Mouse (Mus musculus) embryonic fibroblast, embryonic 13.5 days (primary cell): ENCODE measurements around the gene Cd86. TPM values are rescaled to one million over a fixed set of nuclear protein-coding genes. Genes with fewer than 3 reads are reported as not detected.

Experiments used
- H3K27ac ChIP-seq: 2 replicates; pipeline ENCODE4 v1.5.1; 2012; ENCODE audit warnings: low read length, control low read depth, inconsistent platforms; ENCODE audit not compliant: insufficient read depth
- H3K4me1 ChIP-seq: 2 replicates; pipeline ENCODE4 v1.6.1; 2011; ENCODE audit warnings: low read length; ENCODE audit not compliant: control insufficient read depth, insufficient read depth
- H3K4me3 ChIP-seq: 2 replicates; pipeline ENCODE4 v1.5.1; 2011; ENCODE audit warnings: mild to moderate bottlenecking, control low read depth, low read length; ENCODE audit not compliant: insufficient read depth
- CTCF ChIP-seq: IDR thresholded peaks from 2 replicates; pipeline ENCODE4 v1.5.1; 2011; ENCODE audit warnings: mild to moderate bottlenecking, control low read depth, low read length, moderate library complexity, borderline replicate concordance; ENCODE audit not compliant: insufficient read depth
- POLR2A ChIP-seq: IDR thresholded peaks from 2 replicates; pipeline ENCODE4 v1.6.1; 2011; ENCODE audit warnings: low read depth, mild to moderate bottlenecking, control low read depth, low read length, moderate library complexity
- polyA plus RNA-seq: library from polyadenylated mRNA; stranded (reverse); fragments of >200 nt; gene quantifications from 2 replicates; pipeline ENCODE4 v1.2.4, GENCODE M21; 2011; ENCODE audit warnings: low read depth; ENCODE audit not compliant: missing spikeins, insufficient read length

The Cd86 gene
- polyA plus RNA-seq, 1 experiment = 0.21 TPM

- Histone ChIP-seq H3K27ac (no peak overlapping the region), H3K4me1 (no peaks in the 10 kb centered on the region), H3K4me3 (no peak overlapping the region)
- no peak for TF ChIP-seq POLR2A
- no peak for TF ChIP-seq CTCF
Measured at GRCm38 (mm10) chr16:36663484-36663883, 2.4 kb downstream of the Cd86 start.

GRCm38 (mm10) chr16:36661330-36661729 lies 4.6 kb downstream of the Cd86 start:
- Histone ChIP-seq H3K4me1 (no peaks in the 10 kb centered on the region), H3K27ac (no peak overlapping the region), H3K4me3 (no peak overlapping the region)
- TF ChIP-seq CTCF = no peak
- TF ChIP-seq POLR2A = no peak

DNA sequence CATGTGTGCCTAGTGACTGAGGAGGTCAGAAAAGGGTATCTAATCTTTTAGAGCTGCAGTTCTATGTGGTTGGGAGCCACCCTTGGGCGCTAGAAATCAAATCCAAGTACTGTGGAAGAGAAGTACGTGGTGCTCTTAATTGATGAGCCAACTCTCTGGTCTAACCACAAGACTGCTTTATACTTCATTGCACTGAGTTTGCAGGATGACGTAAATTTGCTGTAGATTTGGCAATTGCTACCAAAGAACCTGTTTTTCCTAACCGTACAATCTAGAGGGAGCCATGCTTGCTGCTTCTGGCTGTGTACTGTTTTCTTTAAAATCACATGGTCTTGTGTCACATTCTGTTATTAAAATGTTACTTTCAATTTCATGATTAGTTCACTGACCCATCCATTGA lies 10.0 kb downstream of the Cd86 start:
- Histone ChIP-seq H3K4me1 (no peaks in the 10 kb centered on the region), H3K27ac (no peak overlapping the region)
- TF ChIP-seq CTCF = no peak
- no peak for TF ChIP-seq POLR2A

GRCm38 (mm10) chr16:36655199-36655598 lies 10.7 kb downstream of the Cd86 start:
- no peaks in the 10 kb centered on the region for H3K4me1 ChIP-seq
- no peak overlapping the region for H3K27ac ChIP-seq
- no peak for TF ChIP-seq POLR2A
- H3K4me3 ChIP-seq = no peak overlapping the region

More for the DNA sequence above, 10.0 kb downstream of the Cd86 start:
- no peak overlapping the region for H3K4me3 ChIP-seq

DNA sequence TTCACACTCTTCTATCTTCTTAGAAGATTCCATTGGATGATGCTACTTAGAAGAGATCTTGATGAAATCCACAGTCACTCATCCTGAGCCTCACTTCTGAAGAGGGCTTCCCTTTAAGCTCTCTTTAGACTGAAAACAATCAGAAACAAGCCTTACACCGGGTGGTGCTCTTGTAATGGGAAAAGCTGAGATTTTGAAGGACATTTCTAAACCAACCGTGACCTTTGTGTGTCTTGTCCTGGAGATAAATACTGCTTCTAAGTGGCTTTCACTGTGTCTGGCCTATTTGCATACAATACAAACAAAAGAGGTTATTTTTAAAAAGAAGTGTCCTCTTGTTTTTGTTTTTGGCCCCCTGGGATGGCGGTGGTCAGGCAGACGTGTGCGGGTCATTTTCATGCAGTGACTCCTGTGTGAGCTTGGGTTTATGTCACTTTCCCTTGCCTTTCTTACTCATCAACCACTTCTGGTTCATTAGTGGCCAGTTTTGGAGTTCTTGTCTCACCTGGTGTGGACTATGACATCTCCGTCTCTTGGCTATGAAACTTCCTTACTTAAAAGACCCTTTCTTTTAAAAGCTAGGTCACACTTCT lies 14.6 kb downstream of the Cd86 start:
- no peaks in the 10 kb centered on the region for H3K4me1 ChIP-seq
- TF ChIP-seq CTCF = no peak
- no peak for TF ChIP-seq POLR2A
- H3K4me3 ChIP-seq = no peak overlapping the region
- no peak overlapping the region for H3K27ac ChIP-seq

DNA sequence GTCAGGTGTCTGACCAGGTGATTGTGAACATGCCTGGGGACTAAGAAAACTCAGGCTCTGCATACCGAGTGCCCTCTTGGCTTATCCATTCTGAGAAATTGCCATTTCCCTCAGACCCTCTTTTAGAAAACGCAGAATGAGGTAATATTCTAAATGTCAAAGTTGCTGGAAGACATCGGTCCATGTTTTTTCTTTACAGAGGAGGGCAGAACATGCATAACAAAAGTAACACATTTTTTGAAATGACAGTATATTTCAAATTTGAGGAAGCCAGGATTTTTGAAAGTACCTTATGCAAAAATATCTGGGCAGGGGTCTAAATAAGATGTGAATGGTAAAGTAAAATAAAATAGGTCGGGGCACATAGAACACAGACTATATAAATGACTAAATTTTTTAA lies 15.4 kb downstream of the Cd86 start:
- TF ChIP-seq CTCF = no peak
- no peak for TF ChIP-seq POLR2A
- no peaks in the 10 kb centered on the region for H3K4me1 ChIP-seq
- H3K4me3 ChIP-seq = no peak overlapping the region
- H3K27ac ChIP-seq = no peak overlapping the region

GRCm38 (mm10) chr16:36649304-36649703 lies 16.6 kb downstream of the Cd86 start:
- TF ChIP-seq POLR2A (no peak), CTCF (no peak)
- H3K27ac ChIP-seq = no peak overlapping the region
- no peaks in the 10 kb centered on the region for H3K4me1 ChIP-seq
- no peak overlapping the region for H3K4me3 ChIP-seq

GRCm38 (mm10) chr16:36645124-36645523 lies 20.8 kb downstream of the Cd86 start:
- TF ChIP-seq CTCF (no peak), POLR2A (no peak)
- no peaks in the 10 kb centered on the region for H3K4me1 ChIP-seq
- H3K4me3 ChIP-seq = no peak overlapping the region
- no peak overlapping the region for H3K27ac ChIP-seq

GRCm38 (mm10) chr16:36642696-36643046 lies 23.2 kb downstream of the Cd86 start:
- no peak overlapping the region for H3K27ac ChIP-seq

DNA sequence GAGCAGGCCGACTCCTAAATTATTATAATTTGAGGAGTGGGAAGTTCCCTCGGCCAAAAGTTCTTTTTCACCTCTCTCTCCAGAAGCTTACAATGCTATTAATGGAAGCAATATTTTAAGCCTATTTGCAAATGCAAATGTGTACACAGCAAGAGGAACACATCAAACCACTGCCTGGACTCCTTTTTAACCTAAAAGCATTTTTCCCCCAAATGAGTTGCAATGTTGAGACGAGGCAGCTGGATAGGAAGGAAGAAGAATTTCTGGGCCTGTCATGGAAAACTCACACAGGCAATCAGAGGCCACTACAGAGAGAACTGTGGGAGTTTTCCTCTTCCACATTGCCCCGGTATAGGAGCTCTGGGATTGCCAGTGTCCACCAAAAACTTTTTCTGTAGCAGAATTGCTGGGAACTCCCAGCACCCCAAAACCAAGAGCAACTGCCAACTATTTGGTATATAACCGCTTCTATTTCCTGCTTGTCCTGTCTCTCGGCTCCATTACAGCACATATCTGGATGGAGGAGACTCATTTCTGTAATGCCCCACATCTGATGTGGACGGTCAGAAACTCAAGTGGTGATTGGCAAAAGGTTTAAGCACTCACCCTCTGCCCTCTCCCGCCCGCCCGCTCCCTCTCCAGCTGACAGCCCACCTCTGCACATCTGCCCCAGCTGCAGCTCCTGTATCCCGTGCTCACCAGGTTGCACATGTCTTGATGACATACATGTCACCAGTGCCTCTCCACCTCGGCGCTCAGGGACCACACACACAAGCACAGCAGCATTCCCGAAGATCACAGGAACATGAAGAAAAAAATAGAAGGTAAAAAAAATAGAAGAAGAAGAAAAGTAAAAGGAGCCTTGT lies 23.8 kb downstream of the Cd86 start:
- Histone ChIP-seq H3K4me1 (no peaks in the 10 kb centered on the region), H3K4me3 (no peak overlapping the region), H3K27ac (no peak overlapping the region)
- no peak for TF ChIP-seq CTCF
- TF ChIP-seq POLR2A = no peak

More at GRCm38 (mm10) chr16:36642696-36643046, 23.2 kb downstream of the Cd86 start:
- H3K4me3 ChIP-seq = no peak overlapping the region
- no peaks in the 10 kb centered on the region for H3K4me1 ChIP-seq
- TF ChIP-seq CTCF (no peak), POLR2A (no peak)
